8 mouse cellular contexts compared by ENCODE assay signal in genomic region chr14:16554643-16555459, GRCm38 (mm10).
A peak's percentile ranks its signal among the peaks of the same experiment; 100 is the strongest.
DNase-seq lines count a peak whose midpoint lies in the region; ATAC-seq and TF ChIP-seq lines count a peak whose summit lies in the region.

No protein-coding gene starts in this region.

- H3K4me1 ChIP-seq in thymus, adult 2 months (replicated peaks; ENCODE audit: control insufficient read depth, insufficient read depth, low read length), result peaks cover 2% of the 10 kb centered on the region; the same call in 1 of the 2 replicates
- peaks cover 60% of the 10 kb centered on the region for H3K4me1 ChIP-seq in heart, embryonic 16.5 days (ENCODE audit: control insufficient read depth, insufficient read depth, low read length)
- no peaks in the 10 kb centered on the region; the same call in 1 of the 2 replicates for H3K4me1 ChIP-seq in cerebellum, adult 2 months (ENCODE audit: control insufficient read depth, insufficient read depth, low read length)

- no peak overlapping the region for H3K27ac ChIP-seq in thymus, adult 2 months (ENCODE audit: control insufficient read depth, insufficient read depth, low read length)
- H3K27ac ChIP-seq in heart, embryonic 16.5 days (ENCODE audit: low read length), result peak overlapping the region; percentile 85
- H3K27ac ChIP-seq in cerebellum, adult 2 months (ENCODE audit: insufficient read depth, low read length), result no peak overlapping the region

- DNase-seq in thymus, postnatal 4 days, result peak; percentile 13
- DNase-seq in thymus, adult 2 months, result no peak
- DNase-seq in kidney, postnatal 36 days, result peak; percentile 43 to 48
- DNase-seq in left cerebral cortex, adult 11 months (ENCODE audit: low spot score), result no peak
- no peak for DNase-seq in ovary, postnatal 10 days (ENCODE audit: low spot score)
- DNase-seq in cerebellum, adult 2 months, result no peak
- DNase-seq in adrenal gland, adult 8-10 months, result no peak

- peak; percentile 61 for ATAC-seq in heart, embryonic 16.5 days (replicated peaks; ENCODE audit: extremely low read depth, insufficient read depth, low FRiP score)

- TF ChIP-seq POLR2A in thymus, adult 2 months (IDR thresholded peaks at IDR 0.05; ENCODE audit: control insufficient read depth, extremely low read depth, insufficient read depth, low read length, poor library complexity), result no peak
- no peak for TF ChIP-seq POLR2A in cerebellum, adult 2 months (IDR thresholded peaks at IDR 0.05; ENCODE audit: borderline replicate concordance, insufficient read depth, low read length)

- H3K4me3 ChIP-seq in thymus, adult 2 months (ENCODE audit: control insufficient read depth, insufficient read depth, low read length), result no peak overlapping the region
- no peak overlapping the region for H3K4me3 ChIP-seq in heart, embryonic 16.5 days (ENCODE audit: low read length)
- no peak overlapping the region for H3K4me3 ChIP-seq in cerebellum, adult 2 months (replicated peaks; ENCODE audit: insufficient read depth, low read depth, low read length)

- H3K9me3 ChIP-seq in heart, embryonic 16.5 days (replicated peaks; ENCODE audit: control insufficient read depth, low read length), result no peaks in the 10 kb centered on the region

- no peak for TF ChIP-seq CTCF in thymus, adult 2 months (IDR thresholded peaks at IDR 0.05; ENCODE audit: borderline replicate concordance, control insufficient read depth, extremely low read depth, insufficient read depth, low read length, poor library complexity)
- TF ChIP-seq CTCF in cerebellum, adult 2 months (IDR thresholded peaks at IDR 0.05; ENCODE audit: borderline replicate concordance, insufficient read depth, low read depth, low read length), result no peak

- peak overlapping the region; percentile 23 for H3K4me2 ChIP-seq in heart, embryonic 16.5 days (ENCODE audit: low read depth, low read length)

- H3K36me3 ChIP-seq in thymus, adult 2 months (ENCODE audit: control insufficient read depth, insufficient read depth, low read length), result no peaks in the 10 kb centered on the region
- no peaks in the 10 kb centered on the region for H3K36me3 ChIP-seq in heart, embryonic 16.5 days (ENCODE audit: control insufficient read depth, insufficient read depth)

- WGBS in thymus, adult 2 months, result 37% methylated on average over 12 of the region's 12 CpGs
- WGBS in heart, embryonic 16.5 days, result 25% methylated on average over 12 of the region's 12 CpGs
- WGBS in cerebellum, adult 2 months, result 81% methylated on average over 12 of the region's 12 CpGs

- peak overlapping the region; percentile 47; the same call in 1 of the 2 replicates for H3K9ac ChIP-seq in heart, embryonic 16.5 days (ENCODE audit: low read length)

- no peaks in the 10 kb centered on the region for H3K27me3 ChIP-seq in thymus, adult 2 months (ENCODE audit: control insufficient read depth, insufficient read depth, low read length)
- H3K27me3 ChIP-seq in heart, embryonic 16.5 days (ENCODE audit: control insufficient read depth, insufficient read depth, low read length), result no peaks in the 10 kb centered on the region
- no peaks in the 10 kb centered on the region for H3K27me3 ChIP-seq in cerebellum, adult 2 months (ENCODE audit: control insufficient read depth, insufficient read depth, low read length)

Comparison
In these comparisons a context has a peak if more than half of its experiments do, and no peak if none do; other contexts are left out.
1. DNase-seq: peak in thymus, postnatal 4 days (single experiment) and kidney, postnatal 36 days (2 of 2); none in thymus, adult 2 months (single experiment), left cerebral cortex, adult 11 months (single experiment), ovary, postnatal 10 days (single experiment), cerebellum, adult 2 months (0 of 2) and adrenal gland, adult 8-10 months (single experiment).